Mouse (Mus musculus) spleen, adult 18-20 months (tissue): ENCODE results near the gene Ifi27l2a.

Experiments used
- DNase-seq, 2 experiments: peaks; one replicate each; pipeline ENCODE4 v3.0.0; 2022; ENCODE audit warnings: mixed read lengths in 2 of 2

Ifi27l2a gene

GRCm38 (mm10) chr12:103425729-103426470, 17.6 kb downstream of the Ifi27l2a start, which contains the start of gene Ddx24:
Ddx24 (minus strand) TSS chr12:103425830.
- DNase-seq, result peak; percentile 94 to 96

DNA sequence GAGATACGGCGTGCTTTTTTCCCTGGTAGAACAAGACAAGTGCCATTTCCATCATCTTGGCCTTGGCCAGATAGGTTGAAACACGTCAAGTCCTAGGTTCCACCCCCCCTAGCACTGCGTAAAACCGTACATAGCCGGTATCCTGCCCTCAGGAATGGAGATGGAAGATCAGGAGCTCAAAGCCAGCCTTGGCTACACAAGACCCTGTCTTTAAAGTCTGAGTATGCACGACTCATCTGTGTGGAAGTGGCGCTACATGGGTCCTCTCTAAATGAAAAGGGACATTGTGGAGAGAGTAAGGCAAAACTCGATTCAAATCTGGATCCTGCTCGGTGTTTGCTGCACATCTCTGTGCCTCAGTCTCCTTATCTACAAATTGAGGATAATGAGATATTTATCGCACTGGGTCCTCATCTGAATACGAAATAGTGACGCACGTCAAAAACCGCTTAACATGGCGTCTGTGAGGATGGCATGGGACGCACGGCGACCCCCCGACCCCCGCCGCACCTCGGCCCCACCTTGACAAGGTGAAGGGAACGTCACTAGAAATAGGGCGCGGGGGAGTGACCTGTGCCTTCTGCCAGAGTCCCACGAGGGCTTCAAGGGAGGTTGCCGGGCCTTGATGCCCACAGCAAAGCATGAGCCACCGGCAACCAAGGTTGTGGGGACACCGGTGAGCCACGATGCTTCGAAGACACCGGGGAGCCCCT, 18.3 kb downstream of the Ifi27l2a start:
- DNase-seq, result no peak

DNA sequence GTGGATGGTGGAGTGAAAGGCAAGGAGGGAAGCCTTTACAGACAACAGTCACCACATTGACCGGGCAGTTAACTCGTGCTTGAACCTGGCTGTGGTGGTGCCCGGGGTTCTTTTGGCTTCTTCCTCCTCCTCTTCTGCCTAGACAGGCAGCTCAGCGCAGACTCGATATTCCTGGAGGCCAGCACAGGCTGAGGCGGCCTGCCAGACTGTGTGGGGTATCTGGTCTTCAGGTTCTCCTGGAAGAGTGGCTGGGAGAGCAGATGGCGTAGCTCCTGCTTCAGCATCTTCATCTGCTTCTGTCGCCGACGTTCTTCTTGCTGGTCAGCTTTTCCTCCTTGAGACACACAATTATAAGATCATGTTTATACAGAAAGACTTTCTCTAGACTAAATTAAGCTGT, 35.3 kb downstream of the Ifi27l2a start:
- DNase-seq, result no peak

GRCm38 (mm10) chr12:103407720-103408119, 35.8 kb downstream of the Ifi27l2a start, which contains the start of gene 9330161L09Rik:
9330161L09Rik (minus strand) TSS chr12:103407820.
- no peak for DNase-seq

GRCm38 (mm10) chr12:103404131-103404530, 39.3 kb downstream of the Ifi27l2a start:
- DNase-seq, result no peak

- DNase-seq, result no peak
Measured at GRCm38 (mm10) chr12:103396751-103397150, 46.7 kb downstream of the Ifi27l2a start.

- no peak for DNase-seq
Measured at GRCm38 (mm10) chr12:103395486-103396275, 47.8 kb downstream of the Ifi27l2a start.

DNA sequence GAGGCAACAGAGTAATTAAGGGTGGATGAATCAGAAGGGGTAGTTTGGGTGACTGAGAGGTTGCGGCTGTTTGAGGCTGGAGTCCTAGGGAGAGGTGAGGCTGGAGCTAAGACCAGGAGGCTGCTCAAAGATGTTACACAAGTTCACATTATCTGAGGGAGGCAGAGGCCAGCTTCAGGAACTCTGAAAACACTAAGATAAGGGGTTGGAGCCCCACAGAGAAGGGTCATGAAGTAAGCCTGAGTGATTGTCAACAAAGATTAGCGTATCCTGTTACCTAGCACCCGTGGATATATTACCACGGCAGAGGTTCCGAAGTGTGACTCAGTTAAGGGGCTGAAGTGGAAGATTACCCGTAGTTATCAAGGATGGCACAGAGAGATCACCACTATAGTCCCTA, 50.0 kb downstream of the Ifi27l2a start:
- DNase-seq, result no peak
